Mouse (Mus musculus) liver, postnatal 0 days (tissue): ENCODE results near the gene Xrcc2.

Experiments used
- CTCF ChIP-seq: sonication (generic); IDR thresholded peaks from 2 replicates; pipeline ENCODE4 v1.5.1; 2016; ENCODE audit warnings: antibody characterized with exemption, low read depth
- EP300 ChIP-seq: IDR thresholded peaks from 2 replicates; pipeline ENCODE4 v1.6.1; 2016; ENCODE audit warnings: antibody characterized with exemption, low read depth, mild to moderate bottlenecking

- no peak for TF ChIP-seq EP300
- no peak for TF ChIP-seq CTCF
Measured at GRCm38 (mm10) chr5:25666684-25667083, 38.9 kb downstream of the Xrcc2 start.
